ENCODE assay signal across 12 mouse cellular contexts in genomic region chr10:76622411-76622810, GRCm38 (mm10). TPM values are rescaled to one million over a fixed set of nuclear protein-coding genes. Genes with fewer than 3 reads are reported as not detected.
DNase-seq lines count a peak whose midpoint lies in the region; ATAC-seq lines count a peak whose summit lies in the region.
"Had no signal": no experiment of that assay in that cellular context is flagged by ENCODE, and none has a peak within 500 bp of the region (broad histone marks: within the 10 kb centered on the region; RNA-seq: fewer than 3 reads in every experiment).

No protein-coding gene starts in this region.

- no peaks in the 10 kb centered on the region for H3K27me3 ChIP-seq in heart, embryonic 12.5 days (replicated peaks)
- peaks cover 9% of the 10 kb centered on the region; the same call in 1 of the 2 replicates for H3K27me3 ChIP-seq in midbrain, embryonic 12.5 days
- H3K27me3 ChIP-seq in midbrain, embryonic 11.5 days (ENCODE audit: control insufficient read depth, insufficient read depth, low read length): no peaks in the 10 kb centered on the region
- H3K27me3 ChIP-seq in limb, embryonic 12.5 days: no peaks in the 10 kb centered on the region; the same call in 1 of the 2 replicates
- no peaks in the 10 kb centered on the region for H3K27me3 ChIP-seq in stomach, embryonic 15.5 days (replicated peaks)

- ATAC-seq in heart, embryonic 12.5 days (ENCODE audit: insufficient number of reproducible peaks, low FRiP score): no peak
- ATAC-seq in midbrain, embryonic 12.5 days (ENCODE audit: low FRiP score, low read depth): no peak
- no peak for ATAC-seq in midbrain, embryonic 11.5 days (ENCODE audit: low FRiP score)
- no peak for ATAC-seq in limb, embryonic 12.5 days (ENCODE audit: insufficient number of reproducible peaks, insufficient read depth, low FRiP score, low TSS enrichment, low read depth)
- ATAC-seq in stomach, embryonic 15.5 days (ENCODE audit: insufficient read depth, low FRiP score, low read depth): no peak

- H3K9ac ChIP-seq in heart, embryonic 12.5 days: peak overlapping the region; percentile 64
- no peak overlapping the region for H3K9ac ChIP-seq in midbrain, embryonic 12.5 days (replicated peaks)
- H3K9ac ChIP-seq in midbrain, embryonic 11.5 days (ENCODE audit: low read length): no peak overlapping the region
- H3K9ac ChIP-seq in limb, embryonic 12.5 days (replicated peaks): peak overlapping the region; percentile 79; the same call in 1 of the 2 replicates
- H3K9ac ChIP-seq in stomach, embryonic 15.5 days: peak overlapping the region; percentile 38

- WGBS in heart, embryonic 12.5 days: 82% methylated on average over 4 of the region's 4 CpGs
- WGBS in midbrain, embryonic 12.5 days: 75% methylated on average over 4 of the region's 4 CpGs
- WGBS in midbrain, embryonic 11.5 days: 81% methylated on average over 4 of the region's 4 CpGs
- WGBS in limb, embryonic 12.5 days: 72% methylated on average over 4 of the region's 4 CpGs
- WGBS in stomach, embryonic 15.5 days: 70% methylated on average over 4 of the region's 4 CpGs

- H3K9me3 ChIP-seq in heart, embryonic 12.5 days (replicated peaks): no peaks in the 10 kb centered on the region
- no peaks in the 10 kb centered on the region for H3K9me3 ChIP-seq in midbrain, embryonic 12.5 days
- no peaks in the 10 kb centered on the region for H3K9me3 ChIP-seq in midbrain, embryonic 11.5 days (ENCODE audit: control insufficient read depth, low read length)
- no peaks in the 10 kb centered on the region for H3K9me3 ChIP-seq in limb, embryonic 12.5 days
- H3K9me3 ChIP-seq in stomach, embryonic 15.5 days: no peaks in the 10 kb centered on the region

- intact Hi-C loops in heart, postnatal 36 days (cut with DNase I): loop anchor here (5.0 kb wide), 1 partner anchor 175 kb away; the partner anchor contains the start of gene 2610028H24Rik
- intact Hi-C loops in left cerebral cortex, postnatal 4 days (cut with DNase I): loop anchor here (5.0 kb wide), 1 partner anchor 100 kb away; no protein-coding TSS in a partner anchor

- H3K4me2 ChIP-seq in heart, embryonic 12.5 days: peak overlapping the region; percentile 71
- peak overlapping the region; percentile 57; the same call in 1 of the 2 replicates for H3K4me2 ChIP-seq in midbrain, embryonic 12.5 days (replicated peaks)
- no peak overlapping the region for H3K4me2 ChIP-seq in midbrain, embryonic 11.5 days
- peak overlapping the region; percentile 67 for H3K4me2 ChIP-seq in limb, embryonic 12.5 days
- H3K4me2 ChIP-seq in stomach, embryonic 15.5 days: peak overlapping the region; percentile 67

- H3K36me3 ChIP-seq in heart, embryonic 12.5 days: no peaks in the 10 kb centered on the region
- no peaks in the 10 kb centered on the region for H3K36me3 ChIP-seq in midbrain, embryonic 12.5 days
- no peaks in the 10 kb centered on the region for H3K36me3 ChIP-seq in midbrain, embryonic 11.5 days (ENCODE audit: control insufficient read depth, insufficient read depth, low read length)
- H3K36me3 ChIP-seq in limb, embryonic 12.5 days: no peaks in the 10 kb centered on the region
- H3K36me3 ChIP-seq in stomach, embryonic 15.5 days: no peaks in the 10 kb centered on the region

- H3K4me3 ChIP-seq in heart, embryonic 12.5 days: peak overlapping the region; percentile 50
- no peak overlapping the region for H3K4me3 ChIP-seq in midbrain, embryonic 12.5 days
- H3K4me3 ChIP-seq in midbrain, embryonic 11.5 days (ENCODE audit: low read depth, low read length): no peak overlapping the region
- H3K4me3 ChIP-seq in limb, embryonic 12.5 days (replicated peaks): peak overlapping the region; percentile 55
- H3K4me3 ChIP-seq in stomach, embryonic 15.5 days (replicated peaks): peak overlapping the region; percentile 52

- H3K27ac ChIP-seq in heart, embryonic 12.5 days (ENCODE audit: poor library complexity, severe bottlenecking): no peak overlapping the region
- no peak overlapping the region for H3K27ac ChIP-seq in midbrain, embryonic 12.5 days (replicated peaks)
- H3K27ac ChIP-seq in midbrain, embryonic 11.5 days (ENCODE audit: low read depth, low read length): no peak overlapping the region
- H3K27ac ChIP-seq in limb, embryonic 12.5 days: no peak overlapping the region
- H3K27ac ChIP-seq in stomach, embryonic 15.5 days: peak overlapping the region; percentile 72

- no peak for DNase-seq in heart, postnatal 36 days
- no peak for DNase-seq in midbrain, embryonic 11.5 days (ENCODE audit: low spot score, missing footprints)
- DNase-seq in left cerebral cortex, postnatal 4 days: no peak
- DNase-seq in adrenal gland, postnatal 14 days: no peak
- DNase-seq: gastrocnemius, postnatal 25 days; layer of hippocampus, adult 9-11 months; thymus, adult 2 months had no signal

- H3K4me1 ChIP-seq in heart, embryonic 12.5 days (replicated peaks): peaks cover 5% of the 10 kb centered on the region
- peaks cover 7% of the 10 kb centered on the region; the same call in 1 of the 2 replicates for H3K4me1 ChIP-seq in midbrain, embryonic 12.5 days
- no peaks in the 10 kb centered on the region for H3K4me1 ChIP-seq in midbrain, embryonic 11.5 days (ENCODE audit: control insufficient read depth, insufficient read depth, low read length)
- H3K4me1 ChIP-seq in limb, embryonic 12.5 days (replicated peaks): peaks cover 25% of the 10 kb centered on the region
- peaks cover 11% of the 10 kb centered on the region for H3K4me1 ChIP-seq in stomach, embryonic 15.5 days

RNA-seq across cellular contexts. Expression of gene Col6a2, which starts 1.0 kb away (rescaled TPM):
- 37.9 and 38.0 TPM in 2 replicates for polyA plus RNA-seq in heart, embryonic 12.5 days (2016; fragmentation: Nextera tagmentation; extraction: Ambion mirVana)
- total RNA-seq in heart, postnatal 36 days (2021): 10 to 100 TPM; 78.2 to 87.8 TPM
- polyA plus RNA-seq in midbrain, embryonic 12.5 days (2016; fragmentation: Nextera tagmentation; extraction: Ambion mirVana): 31.7 and 40.1 TPM in 2 replicates
- 10.7 and 10.8 TPM in 2 replicates for polyA plus RNA-seq in midbrain, embryonic 11.5 days (2014; fragmentation: Nextera tagmentation; extraction: Ambion mirVana)
- polyA plus RNA-seq in limb, embryonic 12.5 days (2016; fragmentation: Nextera tagmentation; extraction: Ambion mirVana): 47.6 and 54.7 TPM in 2 replicates
- polyA plus RNA-seq in stomach, embryonic 15.5 days (2015; fragmentation: Nextera tagmentation; extraction: Ambion mirVana): 294 and 297 TPM in 2 replicates
- 10 to 100 TPM; 16.7 to 17.4 TPM for total RNA-seq in left cerebral cortex, postnatal 4 days (2021)
- 89.0 and 97.1 TPM in 2 replicates for total RNA-seq in adrenal gland, postnatal 14 days (2021)

RNA-seq across cellular contexts. Expression of gene Ftcd, which starts 47.0 kb away (rescaled TPM):
- polyA plus RNA-seq in heart, embryonic 12.5 days (2016; fragmentation: Nextera tagmentation; extraction: Ambion mirVana): 3.2 and 3.5 TPM in 2 replicates
- total RNA-seq in heart, postnatal 36 days (2021): not detected
- not detected in 2 replicates for polyA plus RNA-seq in midbrain, embryonic 12.5 days (2016; fragmentation: Nextera tagmentation; extraction: Ambion mirVana)
- not detected in 2 replicates for polyA plus RNA-seq in midbrain, embryonic 11.5 days (2014; fragmentation: Nextera tagmentation; extraction: Ambion mirVana)
- 0.14 TPM in 1 of 2 replicates, not detected in the other for polyA plus RNA-seq in limb, embryonic 12.5 days (2016; fragmentation: Nextera tagmentation; extraction: Ambion mirVana)
- 0.99 and 2.2 TPM in 2 replicates for polyA plus RNA-seq in stomach, embryonic 15.5 days (2015; fragmentation: Nextera tagmentation; extraction: Ambion mirVana)
- total RNA-seq in left cerebral cortex, postnatal 4 days (2021): not detected
- 1.8 and 25.8 TPM in 2 replicates for total RNA-seq in adrenal gland, postnatal 14 days (2021)
- total RNA-seq: gastrocnemius, postnatal 25 days; megakaryocyte-erythroid progenitor cell, adult 5-6 weeks had no signal

Comparison
In these comparisons a context has a peak if more than half of its experiments do, and no peak if none do; other contexts are left out.
1. H3K4me3 ChIP-seq: peak in heart, embryonic 12.5 days (single experiment), limb, embryonic 12.5 days (single experiment) and stomach, embryonic 15.5 days (single experiment); none in midbrain, embryonic 12.5 days (single experiment) and midbrain, embryonic 11.5 days (single experiment).
2. H3K9ac ChIP-seq: peak in heart, embryonic 12.5 days (single experiment), limb, embryonic 12.5 days (single experiment) and stomach, embryonic 15.5 days (single experiment); none in midbrain, embryonic 12.5 days (single experiment) and midbrain, embryonic 11.5 days (single experiment).